Mouse (Mus musculus): ENCODE measurements at regions not wholly inside any gene's neighbourhood (a gene's known extent, or its start where the extent isn't known, plus 50 kb on each side); places are given as distances from the start of the nearest gene placed in this dataset.
A peak's percentile ranks its signal among the peaks of the same experiment; 100 is the strongest.

DNA sequence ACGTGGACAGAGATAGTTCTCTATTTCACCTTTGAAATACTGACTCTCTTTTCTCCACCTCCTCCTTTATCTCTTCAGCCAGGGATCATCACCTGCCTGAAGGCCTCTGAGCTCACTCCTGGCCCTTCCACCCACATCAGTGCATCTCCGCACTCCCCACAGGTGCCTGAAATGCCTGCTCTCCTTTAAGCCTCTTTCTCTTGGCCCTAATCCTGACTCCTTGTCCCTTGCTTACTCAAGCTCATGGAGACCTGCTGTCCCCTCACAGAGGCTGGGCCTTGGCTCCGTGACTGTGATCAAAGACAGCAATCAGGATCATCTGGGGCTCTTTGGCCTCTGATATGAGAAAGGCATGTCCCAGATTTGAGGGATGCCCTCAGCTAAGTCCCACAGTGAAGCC is 212.5 kb upstream of the Arid1b start:
- Histone ChIP-seq H3K27me3 (replicated peaks) (peaks cover 31% of the 10 kb centered on the region), H3K9me3 (no peaks in the 10 kb centered on the region), H3K36me3 (replicated peaks; ENCODE audit: low read length) (no peaks in the 10 kb centered on the region), H3K4me3 (replicated peaks) (no peak overlapping the region), H3K4me1 (peaks cover 11% of the 10 kb centered on the region)
- no peak for TF ChIP-seq FLI1 (IDR thresholded peaks at IDR 0.05; ENCODE audit: low read length)
- no peak for TF ChIP-seq GATA1 (IDR thresholded peaks at IDR 0.05; ENCODE audit: borderline replicate concordance, low read length)

GRCm38 (mm10) chr17:4784296-4784695 is 209.8 kb upstream of the Arid1b start:
- Histone ChIP-seq H3K4me1 (peaks cover 8% of the 10 kb centered on the region), H3K9me3 (no peaks in the 10 kb centered on the region), H3K4me3 (replicated peaks) (no peak overlapping the region), H3K27me3 (replicated peaks) (peaks cover 33% of the 10 kb centered on the region), H3K36me3 (replicated peaks; ENCODE audit: low read length) (no peaks in the 10 kb centered on the region)
- TF ChIP-seq FLI1 (IDR thresholded peaks at IDR 0.05; ENCODE audit: low read length) (no peak), GATA1 (IDR thresholded peaks at IDR 0.05; ENCODE audit: borderline replicate concordance, low read length) (no peak)

- Histone ChIP-seq H3K27me3 (replicated peaks) (peaks cover 33% of the 10 kb centered on the region), H3K4me3 (replicated peaks) (no peak overlapping the region), H3K9me3 (no peaks in the 10 kb centered on the region), H3K36me3 (replicated peaks; ENCODE audit: low read length) (no peaks in the 10 kb centered on the region), H3K4me1 (peaks cover 8% of the 10 kb centered on the region)
- TF ChIP-seq FLI1 (IDR thresholded peaks at IDR 0.05; ENCODE audit: low read length): no peak
- TF ChIP-seq GATA1 (IDR thresholded peaks at IDR 0.05; ENCODE audit: borderline replicate concordance, low read length): no peak
Observed at GRCm38 (mm10) chr17:4785281-4785839, 208.8 kb upstream of the Arid1b start.

DNA sequence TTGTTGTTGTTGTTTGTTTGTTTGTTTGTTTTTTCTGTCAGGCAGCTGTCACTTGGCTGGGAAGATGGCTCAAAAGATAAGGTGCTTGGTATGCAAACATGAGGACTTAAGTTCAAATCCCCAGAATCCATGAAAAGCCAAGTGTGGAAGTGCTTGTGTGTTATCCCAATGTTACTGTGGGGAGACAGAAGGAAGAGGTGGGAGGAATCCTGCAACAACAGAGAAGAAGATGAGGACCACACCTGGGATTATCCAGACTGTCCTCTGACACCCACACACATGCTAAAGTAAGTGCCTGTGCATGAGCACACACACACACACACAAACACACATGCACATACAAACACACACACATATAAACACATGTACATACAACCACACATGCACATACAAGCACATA is 207.6 kb upstream of the Arid1b start:
- TF ChIP-seq GATA1 (IDR thresholded peaks at IDR 0.05; ENCODE audit: borderline replicate concordance, low read length) (no peak), FLI1 (IDR thresholded peaks at IDR 0.05; ENCODE audit: low read length) (no peak)
- H3K9me3 ChIP-seq: no peaks in the 10 kb centered on the region
- H3K36me3 ChIP-seq (replicated peaks; ENCODE audit: low read length): no peaks in the 10 kb centered on the region
- peaks cover 8% of the 10 kb centered on the region for H3K4me1 ChIP-seq
- H3K27me3 ChIP-seq (replicated peaks): peaks cover 32% of the 10 kb centered on the region
- H3K4me3 ChIP-seq (replicated peaks): no peak overlapping the region

GRCm38 (mm10) chr17:4791873-4792272 is 202.3 kb upstream of the Arid1b start:
- Histone ChIP-seq H3K4me1 (peaks cover 8% of the 10 kb centered on the region), H3K9me3 (no peaks in the 10 kb centered on the region), H3K4me3 (replicated peaks) (peak overlapping the region; percentile 46), H3K36me3 (replicated peaks; ENCODE audit: low read length) (no peaks in the 10 kb centered on the region), H3K27me3 (replicated peaks) (peaks cover 10% of the 10 kb centered on the region)
- TF ChIP-seq FLI1 (IDR thresholded peaks at IDR 0.05; ENCODE audit: low read length) (no peak), GATA1 (IDR thresholded peaks at IDR 0.05; ENCODE audit: borderline replicate concordance, low read length) (no peak)

- no peaks in the 10 kb centered on the region for H3K9me3 ChIP-seq
- H3K27me3 ChIP-seq (replicated peaks): peaks cover 11% of the 10 kb centered on the region
- no peak for TF ChIP-seq FLI1 (IDR thresholded peaks at IDR 0.05; ENCODE audit: low read length)
- no peak for TF ChIP-seq GATA1 (IDR thresholded peaks at IDR 0.05; ENCODE audit: borderline replicate concordance, low read length)
- H3K4me1 ChIP-seq: peaks cover 8% of the 10 kb centered on the region
- H3K36me3 ChIP-seq (replicated peaks; ENCODE audit: low read length): no peaks in the 10 kb centered on the region
- no peak overlapping the region for H3K4me3 ChIP-seq (replicated peaks)
Observed at GRCm38 (mm10) chr17:4796241-4796640, 197.9 kb upstream of the Arid1b start.

GRCm38 (mm10) chr17:4804013-4804412 is 190.1 kb upstream of the Arid1b start:
- no peaks in the 10 kb centered on the region for H3K9me3 ChIP-seq
- no peaks in the 10 kb centered on the region for H3K4me1 ChIP-seq
- no peak for TF ChIP-seq GATA1 (IDR thresholded peaks at IDR 0.05; ENCODE audit: borderline replicate concordance, low read length)
- TF ChIP-seq FLI1 (IDR thresholded peaks at IDR 0.05; ENCODE audit: low read length): no peak
- peaks cover 13% of the 10 kb centered on the region for H3K27me3 ChIP-seq (replicated peaks)
- no peaks in the 10 kb centered on the region for H3K36me3 ChIP-seq (replicated peaks; ENCODE audit: low read length)
- no peak overlapping the region for H3K4me3 ChIP-seq (replicated peaks)

DNA sequence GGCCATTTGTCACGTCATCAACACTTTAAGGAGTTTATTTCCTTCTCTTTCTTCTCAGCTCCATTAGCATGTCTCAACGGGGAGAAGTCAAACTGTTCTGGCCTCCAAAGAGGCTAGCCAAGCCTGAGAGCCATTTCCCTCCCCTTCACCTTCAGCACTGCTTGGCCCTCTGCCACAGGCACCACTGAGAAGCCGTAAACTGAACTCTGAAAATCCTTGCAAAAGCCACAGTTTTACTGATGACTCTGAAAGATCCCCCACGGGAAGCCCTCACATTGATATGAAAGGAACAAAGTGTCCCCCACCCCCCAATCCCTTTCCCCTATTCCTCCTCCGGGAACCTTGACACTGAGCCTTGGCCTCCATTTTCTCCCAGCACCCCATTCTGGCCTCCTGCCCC is 188.1 kb upstream of the Arid1b start:
- Histone ChIP-seq H3K9me3 (no peaks in the 10 kb centered on the region), H3K27me3 (replicated peaks) (peaks cover 13% of the 10 kb centered on the region), H3K4me3 (replicated peaks) (no peak overlapping the region), H3K36me3 (replicated peaks; ENCODE audit: low read length) (no peaks in the 10 kb centered on the region), H3K4me1 (no peaks in the 10 kb centered on the region)
- TF ChIP-seq GATA1 (IDR thresholded peaks at IDR 0.05; ENCODE audit: borderline replicate concordance, low read length) (no peak), FLI1 (IDR thresholded peaks at IDR 0.05; ENCODE audit: low read length) (no peak)

DNA sequence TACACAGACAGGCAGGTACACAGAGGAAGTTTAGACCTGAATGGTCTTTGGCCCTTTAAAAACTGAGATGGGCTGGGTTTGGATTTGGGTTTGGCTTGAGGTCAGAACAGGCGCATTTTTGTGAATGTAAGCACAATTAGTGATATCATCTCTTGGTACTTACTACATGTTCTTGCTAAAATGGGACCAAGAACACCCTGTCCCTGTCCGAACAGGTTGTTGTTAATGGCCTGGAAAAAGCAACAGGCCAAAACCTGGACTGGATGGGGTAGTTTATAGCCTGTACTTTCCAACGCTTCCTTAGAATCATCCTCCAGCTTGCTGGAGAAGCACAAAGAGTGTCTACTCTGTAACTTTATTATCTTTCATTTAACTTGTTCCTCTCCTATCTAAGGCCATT is 185.2 kb upstream of the Arid1b start:
- Histone ChIP-seq H3K4me3 (replicated peaks) (no peak overlapping the region), H3K27me3 (replicated peaks) (peaks cover 13% of the 10 kb centered on the region), H3K36me3 (replicated peaks; ENCODE audit: low read length) (no peaks in the 10 kb centered on the region), H3K9me3 (no peaks in the 10 kb centered on the region), H3K4me1 (no peaks in the 10 kb centered on the region)
- TF ChIP-seq FLI1 (IDR thresholded peaks at IDR 0.05; ENCODE audit: low read length) (no peak), GATA1 (IDR thresholded peaks at IDR 0.05; ENCODE audit: borderline replicate concordance, low read length) (no peak)

DNA sequence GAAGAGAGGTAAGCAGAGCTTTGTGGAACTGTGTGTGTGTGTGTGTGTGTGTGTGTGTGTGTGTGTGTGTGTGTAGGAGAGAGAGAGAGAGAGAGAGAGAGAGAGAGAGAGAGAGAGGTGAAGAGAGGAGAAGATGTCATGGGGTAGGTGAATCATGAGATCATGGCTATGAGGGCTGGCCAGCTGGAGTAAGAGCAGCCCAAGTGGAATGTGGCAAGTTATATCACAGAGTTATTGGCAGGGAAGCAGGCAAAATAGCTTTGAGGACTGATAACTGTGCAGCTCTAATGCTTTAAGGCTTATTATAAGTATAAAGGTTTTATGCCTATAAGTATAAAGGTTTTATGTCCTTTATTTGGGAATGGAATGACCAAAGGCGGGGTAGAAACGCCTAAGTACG is 180.9 kb upstream of the Arid1b start:
- TF ChIP-seq GATA1 (IDR thresholded peaks at IDR 0.05; ENCODE audit: borderline replicate concordance, low read length) (no peak), FLI1 (IDR thresholded peaks at IDR 0.05; ENCODE audit: low read length) (no peak)
- Histone ChIP-seq H3K4me3 (replicated peaks) (no peak overlapping the region), H3K4me1 (peaks cover 6% of the 10 kb centered on the region; the same call in 1 of the 2 replicates), H3K27me3 (replicated peaks) (peaks cover 9% of the 10 kb centered on the region), H3K9me3 (no peaks in the 10 kb centered on the region), H3K36me3 (replicated peaks; ENCODE audit: low read length) (no peaks in the 10 kb centered on the region)

GRCm38 (mm10) chr17:4813666-4814065 is 180.5 kb upstream of the Arid1b start:
- Histone ChIP-seq H3K27me3 (replicated peaks) (peaks cover 9% of the 10 kb centered on the region), H3K36me3 (replicated peaks; ENCODE audit: low read length) (no peaks in the 10 kb centered on the region), H3K4me3 (replicated peaks) (no peak overlapping the region), H3K4me1 (peaks cover 6% of the 10 kb centered on the region; the same call in 1 of the 2 replicates), H3K9me3 (no peaks in the 10 kb centered on the region)
- TF ChIP-seq GATA1 (IDR thresholded peaks at IDR 0.05; ENCODE audit: borderline replicate concordance, low read length): no peak
- TF ChIP-seq FLI1 (IDR thresholded peaks at IDR 0.05; ENCODE audit: low read length): no peak
